Mouse (Mus musculus) midbrain, embryonic 14.5 days (tissue): Measurements from ENCODE around the gene Ptprcap. TPM values are rescaled to one million over a fixed set of nuclear protein-coding genes. Genes with fewer than 3 reads are reported as not detected.

ENCODE experiments used
- ATAC-seq: fragments of 200-750 bp; cut with Nextera tagmentation; 2 replicates; pipeline ENCODE4 v1.8.0; 2017; ENCODE audit warnings: moderate number of reproducible peaks, moderate library complexity; ENCODE audit not compliant: low FRiP score, low TSS enrichment
- DNase-seq: peaks from one replicate; pipeline ENCODE4 v3.0.0-alpha.2; 2015
- H3K27ac ChIP-seq: fragments of 300-500 bp; sonication (generic); replicated peaks from 2 replicates; pipeline ENCODE4 v1.5.1; 2014; ENCODE audit warnings: mild to moderate bottlenecking, low read depth, low read length, moderate library complexity
- H3K27me3 ChIP-seq: fragments of 300-500 bp; sonication (generic); 2 replicates; pipeline ENCODE4 v1.6.1; 2014; ENCODE audit warnings: low read length, control low read depth, mixed read lengths; ENCODE audit not compliant: control insufficient read depth, insufficient read depth
- H3K36me3 ChIP-seq: fragments of 300-500 bp; sonication (generic); 2 replicates; pipeline ENCODE4 v1.6.1; 2014; ENCODE audit warnings: low read length, control low read depth; ENCODE audit not compliant: control insufficient read depth, insufficient read depth
- H3K4me1 ChIP-seq: fragments of 300-500 bp; sonication (generic); 2 replicates; pipeline ENCODE4 v1.6.1; 2014; ENCODE audit warnings: mild to moderate bottlenecking, antibody characterized with exemption, low read length, control low read depth; ENCODE audit not compliant: control insufficient read depth, insufficient read depth
- H3K4me2 ChIP-seq: fragments of 300-500 bp; sonication (generic); 2 replicates; pipeline ENCODE4 v1.6.1; 2014; ENCODE audit warnings: mild to moderate bottlenecking, low read length, moderate library complexity
- H3K4me3 ChIP-seq: fragments of 300-500 bp; sonication (generic); replicated peaks from 2 replicates; pipeline ENCODE4 v1.5.1; 2014; ENCODE audit warnings: low read depth, low read length
- H3K9ac ChIP-seq: fragments of 300-500 bp; sonication (generic); replicated peaks from 2 replicates; pipeline ENCODE4 v1.6.1; 2014; ENCODE audit warnings: mild to moderate bottlenecking, low read length, moderate library complexity
- H3K9me3 ChIP-seq: fragments of 300-500 bp; sonication (generic); 2 replicates; pipeline ENCODE4 v1.6.1; 2016; ENCODE audit warnings: low read length, control low read depth, mixed read lengths; ENCODE audit not compliant: control insufficient read depth
- WGBS: fragments of 180-500 bp; shearing (Covaris S2); extraction: QIAGEN DNeasy Blood & Tissue Kit; methylation state at CpG from one replicate; pipeline ENCODE4 v1.1.7; 2014; 5-methylcytosine and 5-hydroxymethylcytosine counted together
- polyA plus RNA-seq: library from polyadenylated mRNA; unstranded; fragments of >200 nt; fragmentation: Nextera tagmentation; extraction: Ambion mirVana; gene quantifications from 2 replicates; pipeline ENCODE4 v1.2.1, GENCODE M21; 2014

Ptprcap gene
- polyA plus RNA-seq, 1 experiment from 2014 or later = 0.64 TPM

DNA sequence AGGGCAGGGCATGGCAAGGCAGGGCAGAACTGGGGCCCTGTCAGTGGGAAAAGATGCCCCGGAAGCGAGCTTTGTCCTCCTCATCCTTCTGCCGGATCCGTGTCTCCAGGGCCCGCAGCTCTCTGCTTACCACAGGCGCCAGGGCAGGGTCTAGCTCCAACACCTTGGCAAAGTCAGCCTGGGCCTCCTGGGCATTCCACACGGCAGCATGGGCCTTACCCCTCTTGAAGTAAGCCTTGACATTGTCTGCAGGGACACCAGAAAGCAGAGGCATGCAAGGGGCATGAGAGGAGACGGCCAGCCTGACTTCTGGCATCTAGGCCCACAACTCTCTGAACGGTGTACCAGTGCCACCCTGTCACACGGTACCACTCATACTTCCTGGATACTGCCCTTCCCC, 38.9 kb upstream of the Ptprcap start:
- no peak overlapping the region for H3K27ac ChIP-seq
- H3K9ac ChIP-seq = no peak overlapping the region
- no peak overlapping the region for H3K4me3 ChIP-seq
- ATAC-seq (no peak), DNase-seq (no peak)
- 91% methylated on average over 10 of the region's 10 CpGs for WGBS
- peaks cover 77% of the 10 kb centered on the region for H3K36me3 ChIP-seq
- H3K9me3 ChIP-seq = no peaks in the 10 kb centered on the region
- H3K4me2 ChIP-seq = no peak overlapping the region
- H3K27me3 ChIP-seq = no peaks in the 10 kb centered on the region
- H3K4me1 ChIP-seq = no peaks in the 10 kb centered on the region

DNA sequence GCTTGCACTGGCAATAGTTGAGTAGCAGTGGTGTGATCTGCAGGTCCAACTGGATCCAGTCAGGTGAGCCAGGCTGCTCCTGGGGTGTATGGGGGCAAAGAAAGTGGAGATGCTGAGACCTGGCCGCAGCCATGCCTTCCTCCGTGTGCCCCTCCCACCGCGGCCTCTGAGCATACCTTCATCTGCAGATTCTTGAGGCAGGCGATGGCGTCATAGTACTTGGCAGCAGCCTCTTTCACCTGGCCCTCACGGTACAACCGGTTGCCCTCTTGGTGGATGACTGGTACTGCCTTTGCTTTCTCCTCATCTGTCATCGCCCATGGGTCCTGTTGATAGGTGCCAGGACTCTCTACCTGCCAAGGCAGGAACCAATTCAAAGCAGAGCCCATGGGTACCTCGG, 38.3 kb upstream of the Ptprcap start:
- Histone ChIP-seq H3K4me2 (no peak overlapping the region), H3K27ac (no peak overlapping the region), H3K4me3 (no peak overlapping the region), H3K36me3 (peaks cover 71% of the 10 kb centered on the region), H3K27me3 (no peaks in the 10 kb centered on the region), H3K4me1 (peaks cover 1% of the 10 kb centered on the region), H3K9ac (no peak overlapping the region), H3K9me3 (no peaks in the 10 kb centered on the region)
- ATAC-seq (no peak), DNase-seq (no peak)
- 95% methylated on average over 10 of the region's 10 CpGs for WGBS

- WGBS = 85% methylated on average over 11 of the region's 11 CpGs
Observed at GRCm38 (mm10) chr19:4115816-4116215, 37.6 kb upstream of the Ptprcap start.

GRCm38 (mm10) chr19:4117006-4117405, 36.4 kb upstream of the Ptprcap start:
- H3K4me2 ChIP-seq = no peak overlapping the region
- H3K27ac ChIP-seq = no peak overlapping the region
- ATAC-seq = no peak
- no peak overlapping the region for H3K9ac ChIP-seq
- H3K9me3 ChIP-seq = no peaks in the 10 kb centered on the region
- peaks cover 7% of the 10 kb centered on the region for H3K4me1 ChIP-seq
- no peak overlapping the region for H3K4me3 ChIP-seq
- no peak for DNase-seq
- no peaks in the 10 kb centered on the region for H3K27me3 ChIP-seq
- H3K36me3 ChIP-seq = peaks cover 54% of the 10 kb centered on the region
- 96% methylated on average over 7 of the region's 7 CpGs for WGBS

More at GRCm38 (mm10) chr19:4115816-4116215, 37.6 kb upstream of the Ptprcap start:
- no peak overlapping the region for H3K9ac ChIP-seq
- no peak overlapping the region for H3K4me2 ChIP-seq
- no peaks in the 10 kb centered on the region for H3K9me3 ChIP-seq
- peaks cover 7% of the 10 kb centered on the region for H3K4me1 ChIP-seq
- H3K36me3 ChIP-seq = peaks cover 65% of the 10 kb centered on the region
- H3K27ac ChIP-seq = no peak overlapping the region
- ATAC-seq = no peak
- no peak overlapping the region for H3K4me3 ChIP-seq
- H3K27me3 ChIP-seq = no peaks in the 10 kb centered on the region
- DNase-seq = no peak

- 98% methylated on average over 2 of the region's 2 CpGs for WGBS
- no peak for ATAC-seq
- no peak overlapping the region for H3K9ac ChIP-seq
- H3K27me3 ChIP-seq = no peaks in the 10 kb centered on the region
- H3K36me3 ChIP-seq = peaks cover 42% of the 10 kb centered on the region
- no peaks in the 10 kb centered on the region for H3K9me3 ChIP-seq
- DNase-seq = no peak
- H3K4me1 ChIP-seq = peaks cover 7% of the 10 kb centered on the region
- no peak overlapping the region for H3K4me3 ChIP-seq
- H3K4me2 ChIP-seq = no peak overlapping the region
- H3K27ac ChIP-seq = no peak overlapping the region
Observed at GRCm38 (mm10) chr19:4118350-4118749, 35.1 kb upstream of the Ptprcap start.

- DNase-seq (no peak), ATAC-seq (no peak)
- H3K4me3 ChIP-seq = no peak overlapping the region
- no peaks in the 10 kb centered on the region for H3K9me3 ChIP-seq
- 90% methylated on average over 6 of the region's 6 CpGs for WGBS
- no peak overlapping the region for H3K27ac ChIP-seq
- H3K36me3 ChIP-seq = peaks cover 26% of the 10 kb centered on the region
- no peak overlapping the region for H3K9ac ChIP-seq
- no peaks in the 10 kb centered on the region for H3K27me3 ChIP-seq
- H3K4me2 ChIP-seq = peak overlapping the region; percentile 53
- peaks cover 7% of the 10 kb centered on the region for H3K4me1 ChIP-seq
Observed at GRCm38 (mm10) chr19:4119716-4120487, 33.5 kb upstream of the Ptprcap start.

- WGBS = 96% methylated on average over 2 of the region's 2 CpGs
- no peak overlapping the region for H3K9ac ChIP-seq
- ATAC-seq = no peak
- peak overlapping the region; percentile 53 for H3K4me2 ChIP-seq
- DNase-seq = no peak
- H3K27me3 ChIP-seq = no peaks in the 10 kb centered on the region
- no peak overlapping the region for H3K27ac ChIP-seq
- H3K9me3 ChIP-seq = no peaks in the 10 kb centered on the region
- peaks cover 7% of the 10 kb centered on the region for H3K4me1 ChIP-seq
- H3K36me3 ChIP-seq = peaks cover 20% of the 10 kb centered on the region
- peak overlapping the region; percentile 46 for H3K4me3 ChIP-seq
Observed at GRCm38 (mm10) chr19:4120496-4120895, 32.9 kb upstream of the Ptprcap start.

- peak; percentile 85 for ATAC-seq
- 3% methylated on average over 38 of the region's 38 CpGs for WGBS
Observed at GRCm38 (mm10) chr19:4121097-4121805, 32.2 kb upstream of the Ptprcap start.

More at GRCm38 (mm10) chr19:4121097-4121805, 32.2 kb upstream of the Ptprcap start:
- Histone ChIP-seq H3K27me3 (no peaks in the 10 kb centered on the region), H3K9me3 (no peaks in the 10 kb centered on the region), H3K4me2 (peak overlapping the region; percentile 53), H3K4me1 (peaks cover 7% of the 10 kb centered on the region), H3K4me3 (peak overlapping the region; percentile 46), H3K27ac (peak overlapping the region; percentile 90), H3K36me3 (peaks cover 13% of the 10 kb centered on the region), H3K9ac (peak overlapping the region; percentile 62)
- DNase-seq = peak; percentile 99
